Mouse (Mus musculus) embryo, embryonic 11 days (tissue): ENCODE data around the gene Nt5c2.
A peak's percentile ranks its signal among the peaks of the same experiment; 100 is the strongest.
"Not testable (repeated sequence)": the region's sequence is repeated elsewhere in the genome, so short reads cannot be mapped to it uniquely, and the experiment has no call there.

Source experiments
- DNase-seq: peaks from one replicate; pipeline ENCODE4 v3.0.0-alpha.2; 2015

The Nt5c2 gene

GRCm38 (mm10) chr19:46984726-46985622 is 30.0 kb downstream of the Nt5c2 start:
- DNase-seq = no peak

GRCm38 (mm10) chr19:46983966-46984380 is 31.0 kb downstream of the Nt5c2 start:
- DNase-seq = no peak

DNA sequence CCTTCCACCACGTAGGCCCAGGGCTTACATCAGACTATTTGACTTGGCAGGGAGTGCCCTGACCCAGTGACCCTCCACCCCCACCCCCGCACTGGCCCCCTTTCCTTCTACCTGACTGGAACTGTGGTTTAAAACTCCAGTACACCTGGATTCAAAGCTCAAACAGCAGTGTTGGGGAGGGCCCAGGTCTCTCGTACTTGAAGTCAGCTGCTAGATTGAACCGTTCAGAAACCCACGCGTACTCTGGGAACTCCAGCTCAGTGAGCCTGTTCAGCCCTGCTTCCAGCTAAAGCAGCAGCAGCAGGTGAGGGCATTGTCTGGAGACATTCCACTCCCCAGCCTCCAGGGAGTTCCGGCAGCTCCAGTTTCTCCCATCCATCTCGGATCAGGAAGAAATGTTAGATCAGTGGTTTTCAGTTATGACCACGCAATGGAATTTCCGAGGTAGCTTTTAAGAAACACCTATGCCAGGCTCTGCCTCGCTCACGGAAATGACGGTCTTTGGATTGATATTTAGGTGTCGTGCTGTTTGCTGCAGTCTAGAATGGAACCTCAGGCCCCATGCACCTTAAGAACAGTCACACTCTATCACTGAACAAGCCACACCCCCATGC is 31.5 kb downstream of the Nt5c2 start:
- DNase-seq = peak; percentile 23

DNA sequence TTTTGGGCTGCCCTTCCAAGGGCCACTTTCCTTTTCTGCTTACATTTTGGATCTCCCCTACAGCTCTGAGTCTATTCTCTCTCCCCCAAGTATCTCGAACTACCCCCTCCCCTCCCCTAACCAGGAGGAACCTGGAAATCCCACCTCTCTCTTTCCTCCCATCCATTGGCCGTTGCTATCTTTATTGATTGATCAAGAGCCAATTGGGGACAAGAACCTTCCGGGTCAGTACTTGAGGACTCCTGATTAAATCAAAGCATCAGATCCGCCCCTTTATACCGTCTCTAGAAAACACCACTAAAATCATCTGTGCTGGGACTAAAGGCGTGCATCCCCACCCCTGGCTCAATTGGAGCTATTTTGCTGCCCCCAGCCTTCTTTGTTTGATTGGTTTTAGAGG is 33.5 kb downstream of the Nt5c2 start:
- DNase-seq = no peak

GRCm38 (mm10) chr19:46979781-46980105 is 35.2 kb downstream of the Nt5c2 start:
- no peak for DNase-seq

- DNase-seq = no peak
Measured at GRCm38 (mm10) chr19:46978920-46979780, 35.8 kb downstream of the Nt5c2 start.

DNA sequence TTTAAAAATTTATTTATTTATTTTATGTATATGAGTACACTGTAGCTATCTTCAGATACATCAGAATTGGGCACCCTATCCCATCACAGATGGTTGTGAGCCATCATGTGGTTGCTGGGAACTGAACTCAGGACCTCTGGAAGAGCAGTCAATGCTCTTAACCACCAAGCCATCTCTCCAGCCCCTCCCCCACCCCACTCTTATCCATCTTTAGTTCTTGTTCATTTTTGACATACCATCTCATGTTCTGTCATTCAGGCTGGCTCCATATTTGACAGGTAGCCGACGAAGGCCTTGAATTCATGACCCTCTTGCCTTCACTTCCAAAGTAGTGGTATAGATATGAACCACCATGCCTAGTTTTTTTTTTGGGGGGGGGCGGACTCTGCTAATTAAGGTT is 36.9 kb downstream of the Nt5c2 start:
- not testable (repeated sequence) for DNase-seq

- peak; percentile 51 for DNase-seq
Measured at GRCm38 (mm10) chr19:46977460-46977859, 37.5 kb downstream of the Nt5c2 start.

DNA sequence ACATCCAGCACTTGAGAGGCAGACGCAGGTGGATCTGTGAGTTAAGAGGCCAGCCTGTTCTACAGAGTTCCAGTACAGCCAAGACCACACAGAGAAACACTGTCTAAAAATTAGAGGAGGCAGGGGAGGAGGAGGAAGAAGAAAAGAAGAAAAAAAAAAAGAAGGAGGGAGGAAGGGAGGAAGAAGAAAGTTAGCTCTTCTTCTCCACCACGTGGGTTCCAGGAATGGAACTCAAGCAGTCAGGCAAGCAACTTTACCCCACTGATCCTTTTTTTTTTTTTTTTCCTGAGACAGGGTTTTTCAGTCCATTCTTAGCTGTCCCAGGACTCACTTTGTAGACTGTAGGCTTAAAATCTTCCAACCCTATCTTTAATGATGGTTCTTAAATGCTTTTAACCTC is 38.2 kb downstream of the Nt5c2 start:
- DNase-seq = no peak

- DNase-seq = no peak
Measured at GRCm38 (mm10) chr19:46975997-46976396, 39.0 kb downstream of the Nt5c2 start.

- DNase-seq = no peak
Measured at GRCm38 (mm10) chr19:46975565-46975964, 39.4 kb downstream of the Nt5c2 start.

DNA sequence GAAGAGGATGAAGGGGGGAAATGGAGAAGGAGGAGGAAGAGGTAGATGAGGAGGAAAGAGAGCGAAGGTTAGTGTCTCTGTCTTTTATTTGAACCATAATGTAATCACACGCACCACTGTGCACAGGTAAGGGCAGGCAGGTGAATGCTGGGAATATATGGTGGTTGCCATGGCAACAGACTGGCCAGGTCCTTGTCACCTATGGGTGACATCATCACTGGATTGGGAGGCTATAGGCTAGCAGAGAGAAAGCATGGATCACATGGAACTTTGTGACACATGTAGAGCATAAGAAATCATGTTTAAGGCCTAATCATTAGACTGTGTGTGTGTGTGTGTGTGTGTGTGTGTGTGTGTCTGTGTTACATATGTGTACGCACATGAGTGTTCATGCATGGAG is 42.8 kb downstream of the Nt5c2 start:
- DNase-seq = no peak

- no peak for DNase-seq
Measured at GRCm38 (mm10) chr19:46971712-46972111, 43.2 kb downstream of the Nt5c2 start.

GRCm38 (mm10) chr19:46971051-46971689 is 43.8 kb downstream of the Nt5c2 start:
- DNase-seq = peak; percentile 42

DNA sequence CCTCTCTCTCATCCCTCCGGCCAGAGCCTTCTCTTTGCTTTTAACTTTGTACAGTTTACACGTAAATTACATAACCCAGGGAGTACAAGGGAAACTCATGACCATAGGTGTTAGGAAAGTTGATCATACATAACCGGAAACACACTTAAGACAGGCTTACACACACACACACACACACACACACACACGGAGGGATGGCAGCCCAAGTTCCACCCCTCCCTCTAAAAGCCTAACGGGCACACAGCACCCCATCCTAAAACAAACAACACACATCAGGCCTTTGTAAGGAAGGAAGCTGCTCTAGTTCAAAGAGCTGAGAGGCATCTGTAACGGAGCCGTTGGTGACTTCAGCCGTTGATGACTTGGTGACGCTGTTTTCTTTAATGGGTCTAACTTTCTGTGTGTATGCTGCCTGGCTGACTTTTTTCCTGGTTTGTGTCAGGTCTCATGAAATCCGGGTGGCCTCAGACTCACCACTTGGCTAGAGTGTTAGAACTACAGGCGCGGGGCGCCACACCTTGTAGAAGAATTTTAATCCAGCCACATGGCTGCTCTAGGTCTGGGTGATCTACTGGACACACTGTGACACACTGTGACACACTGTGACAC is 44.7 kb downstream of the Nt5c2 start:
- peak; percentile 15 for DNase-seq

GRCm38 (mm10) chr19:46969286-46969985 is 45.5 kb downstream of the Nt5c2 start:
- DNase-seq = no peak

GRCm38 (mm10) chr19:46968833-46969232 is 46.1 kb downstream of the Nt5c2 start:
- no peak for DNase-seq

- no peak for DNase-seq
Measured at GRCm38 (mm10) chr19:46967861-46968260, 47.1 kb downstream of the Nt5c2 start.

GRCm38 (mm10) chr19:46966330-46966729 is 48.6 kb downstream of the Nt5c2 start:
- no peak for DNase-seq

DNA sequence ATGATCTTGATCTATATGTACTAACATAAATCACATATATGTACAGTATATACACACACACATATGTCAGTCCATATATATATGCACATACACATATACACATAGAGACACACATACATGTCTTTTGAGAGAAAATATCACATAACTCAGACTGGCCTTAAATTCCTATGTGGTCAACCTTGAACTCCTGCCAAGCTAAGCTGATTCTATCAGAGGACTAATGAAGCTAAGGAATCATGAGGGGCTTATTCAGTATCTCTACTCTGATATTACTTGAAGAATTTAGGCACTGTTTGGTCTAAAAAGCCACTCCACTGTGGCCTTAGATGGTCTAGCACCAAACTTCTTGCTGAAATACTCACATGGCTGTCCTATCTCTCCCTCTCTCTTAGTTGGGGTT is 49.5 kb downstream of the Nt5c2 start:
- DNase-seq = no peak

DNA sequence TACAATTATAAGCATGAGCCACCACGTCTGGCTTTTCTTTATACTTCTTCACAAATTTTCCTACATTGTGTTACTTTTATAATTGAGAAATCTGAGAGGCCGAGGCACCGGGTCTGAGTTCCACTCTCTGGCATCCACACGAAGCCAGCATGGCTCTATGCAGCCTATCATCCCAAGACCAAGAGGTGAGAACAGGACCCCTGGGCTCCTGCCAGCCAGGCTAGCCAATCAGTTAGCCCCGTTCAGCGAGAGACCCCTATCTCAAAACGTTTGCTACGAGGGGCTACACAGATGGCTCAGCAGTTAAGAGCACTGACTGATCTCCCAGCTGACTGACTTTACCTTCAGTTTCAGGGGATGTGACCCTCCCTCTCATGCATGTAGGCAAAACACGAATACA is 50.6 kb downstream of the Nt5c2 start:
- no peak for DNase-seq

GRCm38 (mm10) chr19:46963440-46963839 is 51.5 kb downstream of the Nt5c2 start:
- no peak for DNase-seq
